Mouse (Mus musculus) intestine, embryonic 16.5 days (tissue): Measurements from ENCODE around the gene Sdr9c7. TPM values are rescaled to one million over a fixed set of nuclear protein-coding genes. Genes with fewer than 3 reads are reported as not detected.
"Not testable (repeated sequence)": the region's sequence is repeated elsewhere in the genome, so short reads cannot be mapped to it uniquely, and the experiment has no call there.

Source experiments
- ATAC-seq: fragments of 200-750 bp; cut with Nextera tagmentation; 2 replicates; pipeline ENCODE4 v1.8.0; 2017; ENCODE audit warnings: moderate TSS enrichment, moderate library complexity
- H3K27ac ChIP-seq: fragments of 300-500 bp; sonication (generic); 2 replicates; pipeline ENCODE4 v1.5.1; 2014; ENCODE audit warnings: mild to moderate bottlenecking, low read length
- H3K27me3 ChIP-seq: fragments of 300-500 bp; sonication (generic); replicated peaks from 2 replicates; pipeline ENCODE4 v1.6.1; 2014; ENCODE audit warnings: low read length, control low read depth, mixed read lengths; ENCODE audit not compliant: control insufficient read depth, insufficient read depth
- H3K36me3 ChIP-seq: fragments of 300-500 bp; sonication (generic); 2 replicates; pipeline ENCODE4 v1.6.1; 2014; ENCODE audit warnings: low read length, control low read depth; ENCODE audit not compliant: control insufficient read depth, insufficient read depth
- H3K4me1 ChIP-seq: fragments of 300-500 bp; sonication (generic); 2 replicates; pipeline ENCODE4 v1.6.1; 2014; ENCODE audit warnings: low read length, control low read depth, mixed read lengths; ENCODE audit not compliant: control insufficient read depth, insufficient read depth
- H3K4me2 ChIP-seq: fragments of 300-500 bp; sonication (generic); 2 replicates; pipeline ENCODE4 v1.6.1; 2014; ENCODE audit warnings: low read depth, low read length, control low read depth
- H3K4me3 ChIP-seq: fragments of 300-500 bp; sonication (generic); 2 replicates; pipeline ENCODE4 v1.5.1; 2014; ENCODE audit warnings: mild to moderate bottlenecking, low read length
- H3K9ac ChIP-seq: fragments of 300-500 bp; sonication (generic); 2 replicates; pipeline ENCODE4 v1.6.1; 2014; ENCODE audit warnings: low read depth, low read length
- H3K9me3 ChIP-seq: fragments of 300-500 bp; sonication (generic); 2 replicates; pipeline ENCODE4 v1.6.1; 2016; ENCODE audit warnings: low read length, control low read depth; ENCODE audit not compliant: control insufficient read depth
- WGBS: fragments of 180-500 bp; shearing (Covaris S2); extraction: QIAGEN DNeasy Blood & Tissue Kit; methylation state at CpG from one replicate; pipeline ENCODE4 v1.1.7; 2014; 5-methylcytosine and 5-hydroxymethylcytosine counted together
- polyA plus RNA-seq: library from polyadenylated mRNA; unstranded; fragments of >200 nt; fragmentation: Nextera tagmentation; extraction: Ambion mirVana; gene quantifications from 2 replicates; pipeline ENCODE4 v1.2.1, GENCODE M21; 2015

Sdr9c7 gene
- polyA plus RNA-seq, 1 experiment from 2014 or later: 0.33 TPM

DNA sequence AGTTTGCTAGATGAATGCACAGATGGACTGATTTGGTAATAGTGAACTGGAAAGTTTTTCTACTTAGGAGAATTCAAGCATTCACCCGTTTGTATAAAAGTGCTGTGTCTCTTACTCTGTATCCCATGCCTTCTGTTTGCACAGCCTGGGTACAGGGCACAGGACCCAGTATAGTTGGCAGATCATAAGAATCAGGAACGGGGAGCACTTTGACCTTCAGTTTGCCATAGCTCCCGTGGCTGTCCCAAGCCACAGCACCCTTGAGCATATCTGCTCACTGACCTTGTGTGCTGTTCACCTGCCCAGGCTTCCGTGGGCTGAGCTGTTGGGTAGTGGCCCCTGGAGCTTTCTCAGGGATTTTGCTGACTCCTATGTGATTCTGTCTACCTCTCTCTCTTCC, 3.4 kb downstream of the Sdr9c7 start:
- Histone ChIP-seq H3K4me1 (peaks cover 22% of the 10 kb centered on the region), H3K27me3 (no peaks in the 10 kb centered on the region), H3K9me3 (no peaks in the 10 kb centered on the region), H3K36me3 (no peaks in the 10 kb centered on the region), H3K4me3 (no peak overlapping the region), H3K4me2 (no peak overlapping the region), H3K27ac (no peak overlapping the region), H3K9ac (no peak overlapping the region)
- no peak for ATAC-seq
- WGBS: 70% methylated on average over 4 of the region's 4 CpGs

DNA sequence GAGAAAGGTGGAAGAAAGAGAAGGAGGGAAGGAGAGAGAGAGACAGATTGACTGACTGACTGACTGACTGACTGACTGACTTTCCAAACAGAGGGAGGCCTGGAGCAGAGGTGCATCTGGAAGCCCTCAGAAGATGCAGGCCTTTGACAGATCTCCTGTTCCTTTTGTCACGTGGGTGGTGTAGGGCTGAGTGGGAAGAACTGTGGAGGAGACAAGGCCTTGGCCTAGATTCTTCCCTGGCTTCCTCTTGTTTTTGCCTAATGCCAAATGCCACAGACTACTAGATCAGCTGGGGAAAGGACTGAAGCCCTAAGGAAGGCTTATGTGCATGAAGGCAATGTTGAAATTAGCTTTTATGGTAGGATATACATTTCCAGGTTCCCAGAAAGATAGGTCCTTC, 4.8 kb downstream of the Sdr9c7 start:
- H3K36me3 ChIP-seq: no peaks in the 10 kb centered on the region
- no peak overlapping the region for H3K27ac ChIP-seq
- 62% methylated on average over 1 of the region's 1 CpGs for WGBS

DNA sequence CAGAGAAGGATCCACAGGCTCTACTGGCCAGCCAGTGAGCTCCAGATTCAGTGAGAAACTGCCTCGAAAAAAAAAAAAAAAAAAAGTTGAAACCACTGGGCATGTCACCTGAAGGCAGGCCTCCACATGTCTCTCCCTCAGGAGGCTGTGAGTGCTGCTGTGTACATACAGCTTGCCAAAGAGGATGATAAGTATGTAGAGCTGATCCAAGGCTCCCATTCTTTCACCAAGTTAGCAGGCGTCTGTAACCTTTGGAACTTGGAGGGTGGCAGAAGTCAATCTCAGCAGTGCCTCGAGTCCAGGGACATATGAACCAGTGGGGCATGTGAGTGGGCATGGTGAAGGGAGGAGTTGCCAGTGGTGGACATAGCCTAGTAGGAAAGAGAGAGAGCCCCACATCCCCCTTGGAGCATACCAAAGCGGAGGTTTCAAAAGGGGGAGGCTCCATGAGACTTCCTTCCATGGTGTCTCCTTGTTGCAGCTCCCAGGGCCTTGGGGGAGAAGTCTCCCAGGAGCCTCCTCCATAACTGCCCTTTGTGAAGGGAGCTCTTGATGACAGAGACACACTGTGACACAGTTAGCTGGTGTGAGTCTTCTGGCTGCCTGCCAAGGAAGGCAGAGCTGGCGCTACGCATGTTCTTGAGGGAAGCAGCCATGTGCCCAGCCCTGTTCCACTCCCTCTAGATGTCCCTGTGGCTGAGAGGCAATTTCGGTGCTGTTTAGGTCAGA, 6.6 kb downstream of the Sdr9c7 start:
- Histone ChIP-seq H3K4me1 (peaks cover 11% of the 10 kb centered on the region; the same call in 1 of the 2 replicates), H3K9ac (no peak overlapping the region), H3K36me3 (no peaks in the 10 kb centered on the region), H3K4me2 (no peak overlapping the region), H3K4me3 (no peak overlapping the region), H3K9me3 (no peaks in the 10 kb centered on the region), H3K27ac (peak overlapping the region; percentile 40), H3K27me3 (no peaks in the 10 kb centered on the region)
- peak; percentile 88 for ATAC-seq
- 52% methylated on average over 7 of the region's 7 CpGs for WGBS

More for the DNA sequence above, 4.8 kb downstream of the Sdr9c7 start:
- Histone ChIP-seq H3K4me2 (no peak overlapping the region), H3K9me3 (no peaks in the 10 kb centered on the region), H3K4me3 (no peak overlapping the region), H3K9ac (no peak overlapping the region), H3K27me3 (no peaks in the 10 kb centered on the region), H3K4me1 (peaks cover 12% of the 10 kb centered on the region; the same call in 1 of the 2 replicates)
- ATAC-seq: no peak

DNA sequence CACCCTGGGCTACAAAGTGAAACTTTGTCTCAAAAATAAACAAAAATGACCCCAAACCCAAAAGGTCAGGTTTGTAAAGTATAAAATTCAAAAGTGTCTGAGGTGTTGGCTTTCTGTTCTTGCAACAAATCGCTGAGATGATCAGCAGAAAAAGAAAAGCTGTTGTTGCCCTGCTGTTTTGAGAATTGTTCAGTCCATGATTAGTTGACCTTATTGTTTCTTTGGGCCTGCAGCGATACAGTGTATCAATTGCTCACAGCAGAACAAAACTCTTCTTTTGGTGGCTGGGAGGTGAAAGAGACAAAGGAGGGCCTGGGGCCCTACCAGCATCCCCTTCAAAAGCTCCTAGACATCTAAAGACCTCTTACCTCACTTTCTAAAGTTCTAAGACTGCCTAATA, 7.8 kb downstream of the Sdr9c7 start:
- no peak for ATAC-seq
- no peak overlapping the region for H3K4me2 ChIP-seq
- no peak overlapping the region for H3K9ac ChIP-seq
- H3K36me3 ChIP-seq: no peaks in the 10 kb centered on the region
- H3K27me3 ChIP-seq: no peaks in the 10 kb centered on the region
- peaks cover 7% of the 10 kb centered on the region; the same call in 1 of the 2 replicates for H3K4me1 ChIP-seq
- 81% methylated on average over 2 of the region's 2 CpGs for WGBS
- H3K27ac ChIP-seq: no peak overlapping the region
- no peak overlapping the region for H3K4me3 ChIP-seq
- no peaks in the 10 kb centered on the region for H3K9me3 ChIP-seq

DNA sequence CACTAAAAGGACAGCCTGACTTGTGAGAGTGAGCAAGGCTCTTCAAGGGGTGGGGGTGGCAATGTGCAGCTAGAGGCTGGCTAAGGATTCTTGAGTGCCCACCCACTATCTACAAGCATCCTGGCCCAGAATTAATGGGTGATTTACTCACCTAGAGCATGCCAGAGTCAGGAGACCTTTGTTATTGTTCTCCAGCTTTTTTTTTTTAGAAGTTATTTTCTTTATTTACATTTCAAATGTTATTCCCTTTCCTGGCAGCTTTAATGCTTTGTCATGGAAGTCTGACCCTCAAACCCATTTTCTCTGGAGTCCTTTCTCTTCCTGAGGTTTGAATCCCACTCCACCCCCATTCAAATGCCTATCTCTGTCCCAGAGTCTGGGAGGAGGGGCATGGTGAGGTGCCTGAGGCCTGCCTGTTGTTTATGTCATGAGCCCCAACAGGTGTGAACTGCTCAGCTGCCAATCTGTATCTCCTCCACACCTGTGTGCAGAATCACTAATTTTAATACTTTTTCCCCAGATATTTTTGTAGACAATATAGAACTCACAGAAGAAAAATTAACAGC, 9.2 kb downstream of the Sdr9c7 start:
- Histone ChIP-seq H3K9me3 (no peaks in the 10 kb centered on the region), H3K4me1 (peaks cover 7% of the 10 kb centered on the region; the same call in 1 of the 2 replicates), H3K36me3 (no peaks in the 10 kb centered on the region), H3K4me2 (no peak overlapping the region), H3K27me3 (no peaks in the 10 kb centered on the region), H3K4me3 (no peak overlapping the region), H3K9ac (no peak overlapping the region), H3K27ac (no peak overlapping the region)
- no peak for ATAC-seq

DNA sequence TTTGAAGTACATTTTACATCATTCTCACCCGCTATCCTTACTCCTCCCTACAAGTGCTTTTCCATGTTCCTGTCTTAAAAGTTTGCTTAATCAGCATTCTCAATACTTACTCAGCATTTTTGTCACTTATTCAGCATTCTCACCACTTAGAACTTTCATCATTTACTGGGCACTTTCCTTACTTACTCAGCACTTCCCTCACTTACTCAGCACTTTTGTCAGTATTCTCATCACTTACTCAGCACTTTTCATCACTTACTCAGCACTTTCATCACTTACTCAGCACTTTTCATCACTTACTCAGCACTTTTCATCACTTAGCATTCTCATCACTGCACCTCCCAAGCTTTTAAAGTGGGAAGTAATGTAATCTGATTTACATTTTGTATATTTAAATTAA, 17.3 kb downstream of the Sdr9c7 start:
- WGBS: 92% methylated on average over 1 of the region's 1 CpGs
- no peaks in the 10 kb centered on the region for H3K27me3 ChIP-seq
- no peak overlapping the region for H3K4me3 ChIP-seq
- no peaks in the 10 kb centered on the region for H3K4me1 ChIP-seq
- no peak overlapping the region for H3K27ac ChIP-seq
- no peaks in the 10 kb centered on the region for H3K36me3 ChIP-seq
- ATAC-seq: no peak
- no peak overlapping the region for H3K9ac ChIP-seq
- no peak overlapping the region for H3K4me2 ChIP-seq
- H3K9me3 ChIP-seq: no peaks in the 10 kb centered on the region

DNA sequence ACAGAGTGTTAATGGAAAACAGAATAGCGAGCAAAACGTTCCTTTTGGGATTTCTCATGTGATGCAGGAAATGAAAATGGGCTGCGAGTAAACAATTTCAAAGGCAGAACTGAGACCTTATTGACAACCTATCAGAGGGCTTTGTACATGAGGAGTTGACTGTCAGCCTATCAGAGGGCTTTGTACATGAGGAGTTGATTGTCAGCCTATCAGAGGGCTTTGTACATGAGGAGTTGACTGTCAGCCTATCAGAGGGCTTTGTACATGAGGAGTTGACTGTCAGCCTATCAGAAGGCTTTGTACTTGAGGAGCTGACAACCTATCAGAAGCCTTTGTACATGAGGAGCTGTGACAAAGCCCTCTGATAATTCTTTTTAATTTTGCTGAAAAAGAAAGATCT, 18.9 kb downstream of the Sdr9c7 start:
- not testable (repeated sequence) for H3K9ac ChIP-seq, H3K9me3 ChIP-seq, H3K4me1 ChIP-seq, H3K4me3 ChIP-seq, H3K27me3 ChIP-seq, H3K36me3 ChIP-seq, H3K4me2 ChIP-seq, H3K27ac ChIP-seq, ATAC-seq
- 84% methylated on average over 3 of the region's 3 CpGs for WGBS

DNA sequence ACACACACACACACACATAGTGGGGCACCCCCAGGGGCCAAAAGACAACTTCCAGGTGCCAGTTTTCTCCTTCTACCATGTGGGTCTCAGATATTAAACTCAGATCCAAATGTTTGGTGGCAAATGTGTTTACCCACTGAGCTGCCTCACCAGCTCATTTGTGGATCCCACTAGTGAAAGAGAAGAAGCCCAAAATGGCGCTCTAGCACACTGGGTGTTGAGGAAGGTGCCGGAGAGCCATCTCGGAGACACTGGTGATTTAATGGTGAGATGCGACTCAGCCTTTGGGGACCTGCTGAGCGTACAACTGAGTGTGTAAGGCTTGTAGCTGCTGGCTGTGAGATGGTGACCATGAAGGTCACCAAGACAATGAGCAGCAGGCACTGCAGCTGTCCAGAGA, 19.3 kb downstream of the Sdr9c7 start:
- Histone ChIP-seq H3K36me3 (no peaks in the 10 kb centered on the region), H3K4me1 (no peaks in the 10 kb centered on the region), H3K4me3 (no peak overlapping the region), H3K4me2 (no peak overlapping the region), H3K9me3 (no peaks in the 10 kb centered on the region), H3K27me3 (no peaks in the 10 kb centered on the region), H3K9ac (no peak overlapping the region), H3K27ac (no peak overlapping the region)
- WGBS: 95% methylated on average over 5 of the region's 5 CpGs
- no peak for ATAC-seq

DNA sequence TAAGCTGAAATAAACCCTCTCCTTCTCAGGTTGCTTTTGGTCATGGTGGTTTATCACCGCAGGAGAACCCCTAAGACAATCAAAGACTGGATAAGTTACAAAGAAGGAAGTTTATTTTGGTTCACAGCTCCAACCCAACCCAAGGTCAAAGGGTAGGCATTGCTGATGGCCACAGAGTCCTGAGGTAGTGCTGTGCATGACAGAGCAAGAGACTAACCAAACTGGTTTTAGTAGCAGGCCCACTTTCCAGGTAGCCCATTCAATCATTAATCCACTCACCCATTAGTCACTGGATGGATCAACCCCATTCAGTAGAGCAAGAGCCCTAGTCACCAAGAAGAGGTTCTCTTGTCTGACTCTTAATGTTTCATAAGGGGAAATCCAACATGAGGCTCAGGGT, 23.9 kb downstream of the Sdr9c7 start:
- no peak overlapping the region for H3K9ac ChIP-seq
- peaks cover 4% of the 10 kb centered on the region; the same call in 1 of the 2 replicates for H3K4me1 ChIP-seq
- peak; percentile 52; the same call in 1 of the 2 replicates for ATAC-seq
- no peak overlapping the region for H3K27ac ChIP-seq
- no peaks in the 10 kb centered on the region for H3K9me3 ChIP-seq
- no peak overlapping the region for H3K4me3 ChIP-seq
- H3K36me3 ChIP-seq: no peaks in the 10 kb centered on the region
- no peak overlapping the region for H3K4me2 ChIP-seq
- 72% methylated on average over 1 of the region's 1 CpGs for WGBS
- no peaks in the 10 kb centered on the region for H3K27me3 ChIP-seq
